Mouse (Mus musculus): ENCODE data around the gene Trmt11. TPM values are rescaled to one million over a fixed set of nuclear protein-coding genes. Genes with fewer than 3 reads are reported as not detected.
"Not testable (repeated sequence)": the region's sequence is repeated elsewhere in the genome, so short reads cannot be mapped to it uniquely, and the experiment has no call there.

Gene Trmt11
- total RNA-seq, 2 experiments from 2014 or later: 10.1 to 10.9 TPM

GRCm38 (mm10) chr10:30538538-30538815 is 62.1 kb downstream of the Trmt11 start:
- DNase-seq (ENCODE audit: low spot score in 2 of 2): no peak
- H3K27ac ChIP-seq: no peak overlapping the region
- no peak overlapping the region for H3K4me3 ChIP-seq
- no peak for TF ChIP-seq CTCF (conservative IDR thresholded peaks at IDR 0.05)

GRCm38 (mm10) chr10:30537734-30538537 is 62.6 kb downstream of the Trmt11 start:
- peak; percentile 83 for TF ChIP-seq CTCF (conservative IDR thresholded peaks at IDR 0.05)
- Histone ChIP-seq H3K27ac (no peak overlapping the region), H3K4me3 (no peak overlapping the region)
- DNase-seq (ENCODE audit: low spot score in 2 of 2): peak; percentile 62 to 76

DNA sequence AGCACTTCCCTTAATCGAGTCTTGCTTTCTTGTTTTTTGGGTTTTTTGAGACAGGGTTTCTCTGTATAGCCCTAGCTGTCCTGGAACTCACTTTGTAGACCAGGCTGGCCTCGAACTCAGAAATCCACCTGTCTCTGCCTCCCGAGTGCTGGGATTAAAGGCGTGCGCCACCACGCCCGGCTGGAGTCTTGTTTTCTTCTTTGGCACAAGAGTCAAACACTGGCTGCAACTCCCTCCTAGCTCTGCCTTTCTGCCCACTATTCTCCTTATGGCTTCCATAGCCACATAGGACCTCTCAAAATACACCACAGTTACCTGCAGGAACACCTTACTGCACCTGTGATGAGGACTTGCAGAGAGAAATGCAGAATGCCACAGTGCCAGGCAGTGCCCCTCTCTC is 64.6 kb downstream of the Trmt11 start:
- not testable (repeated sequence) for DNase-seq (ENCODE audit: low spot score in 2 of 2); H3K27ac ChIP-seq; H3K4me3 ChIP-seq

DNA sequence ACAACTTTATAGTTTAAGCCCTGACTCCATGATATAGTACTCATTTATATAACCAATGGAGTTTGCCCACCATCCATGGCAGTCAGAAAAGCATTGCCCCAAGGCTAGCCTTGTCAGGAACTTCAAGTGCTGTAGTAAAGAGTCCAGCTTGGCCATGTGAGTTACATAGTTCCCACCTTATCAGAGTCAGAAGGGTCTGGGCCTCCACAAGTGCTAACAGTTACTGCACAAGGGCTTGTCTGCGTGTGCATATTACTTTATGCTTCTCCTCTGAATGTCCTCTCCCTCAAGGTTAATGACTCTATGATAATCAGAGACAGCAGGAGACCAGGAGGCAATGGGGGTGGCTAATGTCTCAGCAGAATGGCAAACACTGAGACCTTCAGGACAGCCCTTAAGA is 73.4 kb downstream of the Trmt11 start:
- no peak overlapping the region for H3K27ac ChIP-seq
- TF ChIP-seq CTCF (conservative IDR thresholded peaks at IDR 0.05): no peak
- DNase-seq (ENCODE audit: low spot score in 2 of 2): no peak
- no peak overlapping the region for H3K4me3 ChIP-seq

- no peak overlapping the region for H3K27ac ChIP-seq
- no peak for TF ChIP-seq CTCF (conservative IDR thresholded peaks at IDR 0.05)
- H3K4me3 ChIP-seq: no peak overlapping the region
- no peak for DNase-seq (ENCODE audit: low spot score in 2 of 2)
Measured at GRCm38 (mm10) chr10:30521727-30522126, 78.8 kb downstream of the Trmt11 start.

- Histone ChIP-seq H3K27ac (no peak overlapping the region), H3K4me3 (no peak overlapping the region)
- no peak for TF ChIP-seq CTCF (conservative IDR thresholded peaks at IDR 0.05)
- no peak for DNase-seq (ENCODE audit: low spot score in 2 of 2)
Measured at GRCm38 (mm10) chr10:30519143-30519542, 81.4 kb downstream of the Trmt11 start.

DNA sequence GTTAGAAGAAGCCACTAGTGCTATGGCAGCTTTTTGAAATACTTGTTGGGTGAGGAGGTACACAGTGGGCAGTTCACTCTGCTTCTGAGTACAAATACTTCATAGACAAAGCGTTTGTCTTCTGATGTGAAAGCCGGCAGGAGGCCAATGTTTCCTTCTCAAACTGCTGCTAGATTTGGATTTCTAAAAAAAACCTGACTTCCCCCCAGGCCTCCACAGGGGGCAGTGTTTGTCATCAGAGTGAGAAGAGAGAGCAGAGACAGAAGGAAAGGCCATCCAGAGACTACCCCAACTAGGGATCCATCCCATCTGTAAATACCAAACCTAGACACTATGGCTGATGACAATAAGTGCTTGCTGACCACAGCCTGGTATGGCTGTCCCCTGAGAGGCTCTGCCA is 83.3 kb downstream of the Trmt11 start:
- Histone ChIP-seq H3K27ac (no peak overlapping the region), H3K4me3 (no peak overlapping the region)
- DNase-seq (ENCODE audit: low spot score in 2 of 2): no peak
- peak; percentile 42 for TF ChIP-seq CTCF (conservative IDR thresholded peaks at IDR 0.05)

DNA sequence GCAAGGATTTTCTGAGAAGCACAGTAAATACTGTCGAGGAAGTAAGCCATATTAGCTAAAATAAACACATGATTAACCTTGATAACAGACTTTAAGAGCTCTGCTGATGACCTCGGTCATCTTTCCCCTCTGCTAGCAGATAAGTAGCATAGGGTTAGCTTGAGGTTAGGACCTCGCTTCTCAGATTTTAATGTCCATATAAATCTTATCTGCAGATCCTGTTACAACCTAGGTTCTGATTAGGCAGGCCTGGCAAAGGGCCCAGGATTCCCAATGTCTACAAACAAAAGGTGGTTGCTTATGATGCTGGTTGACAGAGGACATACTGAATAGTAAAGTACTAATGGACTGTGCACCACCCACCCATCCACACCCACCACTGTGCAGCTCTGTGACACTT is 83.8 kb downstream of the Trmt11 start:
- TF ChIP-seq CTCF (conservative IDR thresholded peaks at IDR 0.05): no peak
- no peak overlapping the region for H3K4me3 ChIP-seq
- no peak overlapping the region for H3K27ac ChIP-seq
- DNase-seq (ENCODE audit: low spot score in 2 of 2): no peak

GRCm38 (mm10) chr10:30504736-30505135 is 95.8 kb downstream of the Trmt11 start:
- no peak for DNase-seq (ENCODE audit: low spot score in 2 of 2)
- Histone ChIP-seq H3K4me3 (no peak overlapping the region), H3K27ac (no peak overlapping the region)
- no peak for TF ChIP-seq CTCF (conservative IDR thresholded peaks at IDR 0.05)

DNA sequence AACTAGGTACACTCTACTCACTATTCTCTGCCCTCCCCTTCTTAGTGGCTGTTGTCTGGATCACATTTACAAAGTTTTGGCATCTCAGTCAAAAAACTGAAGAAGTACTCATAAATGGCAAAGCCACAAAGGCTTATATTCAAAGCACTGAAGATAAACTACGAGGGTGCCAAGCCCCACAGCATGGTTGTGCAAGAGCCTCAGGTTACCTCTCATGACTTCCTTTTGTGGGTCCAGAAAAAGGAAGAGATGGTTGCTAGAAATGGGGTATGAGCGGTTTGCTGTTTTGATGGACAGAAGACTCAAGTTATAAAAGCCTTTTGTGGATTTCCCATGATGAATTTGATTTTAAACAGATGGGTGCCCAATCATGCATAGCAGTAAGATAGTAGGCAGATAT is 97.4 kb downstream of the Trmt11 start:
- TF ChIP-seq CTCF (conservative IDR thresholded peaks at IDR 0.05): no peak

GRCm38 (mm10) chr10:30502718-30503117 is 97.8 kb downstream of the Trmt11 start:
- no peak for TF ChIP-seq CTCF (conservative IDR thresholded peaks at IDR 0.05)
- Histone ChIP-seq H3K27ac (no peak overlapping the region), H3K4me3 (no peak overlapping the region)
- DNase-seq (ENCODE audit: low spot score in 2 of 2): no peak

More for the DNA sequence above, 97.4 kb downstream of the Trmt11 start:
- DNase-seq (ENCODE audit: low spot score in 2 of 2): no peak
- no peak overlapping the region for H3K4me3 ChIP-seq
- H3K27ac ChIP-seq: no peak overlapping the region

GRCm38 (mm10) chr10:30498223-30498622 is 102.3 kb downstream of the Trmt11 start:
- not testable (repeated sequence) for H3K27ac ChIP-seq; DNase-seq (ENCODE audit: low spot score in 2 of 2); H3K4me3 ChIP-seq

Other genes starting within 250 kb of the Trmt11 start
- 10 to 100 TPM; 36.3 to 38.1 TPM for gene Hint3, start 28.9 kb upstream of the Trmt11 start, total RNA-seq (2021)
- gene Ncoa7, start 202.6 kb upstream of the Trmt11 start, total RNA-seq (2021): 10 to 100 TPM; 98.8 to 99.0 TPM
- 1 to 10 TPM; 5.4 to 7.4 TPM for gene Hey2, start 242.1 kb upstream of the Trmt11 start, total RNA-seq (2021)